Mouse (Mus musculus): Measurements from ENCODE around the gene Emilin1.

Emilin1 gene

GRCm38 (mm10) chr5:30907413-30908059 is 5.7 kb upstream of the Emilin1 start, which contains the start of gene Ost4:
Ost4 (minus strand) TSS chr5:30907788.
- peak; percentile 98 to 99 for DNase-seq (ENCODE audit: low spot score in 2 of 2)

GRCm38 (mm10) chr5:30908426-30909299 is 4.5 kb upstream of the Emilin1 start:
- DNase-seq (ENCODE audit: low spot score in 2 of 2): no peak

- no peak for DNase-seq (ENCODE audit: low spot score in 2 of 2)
Observed at GRCm38 (mm10) chr5:30909300-30909659, 3.9 kb upstream of the Emilin1 start.

GRCm38 (mm10) chr5:30909863-30910262 is 3.3 kb upstream of the Emilin1 start:
- no peak for DNase-seq (ENCODE audit: low spot score in 2 of 2)

- DNase-seq (ENCODE audit: low spot score in 2 of 2): no peak
Observed at GRCm38 (mm10) chr5:30910481-30910880, 2.7 kb upstream of the Emilin1 start.

- no peak for DNase-seq (ENCODE audit: low spot score in 2 of 2)
Observed at GRCm38 (mm10) chr5:30912156-30912555, 1.0 kb upstream of the Emilin1 start.

- no peak for DNase-seq (ENCODE audit: low spot score in 2 of 2)
Observed at GRCm38 (mm10) chr5:30914101-30914635, 966 bp downstream of the Emilin1 start.

GRCm38 (mm10) chr5:30914849-30915248 is 1.6 kb downstream of the Emilin1 start:
- DNase-seq (ENCODE audit: low spot score in 2 of 2): no peak

GRCm38 (mm10) chr5:30915456-30915855 is 2.3 kb downstream of the Emilin1 start:
- no peak for DNase-seq (ENCODE audit: low spot score in 2 of 2)

GRCm38 (mm10) chr5:30915974-30916433 is 2.8 kb downstream of the Emilin1 start:
- peak; percentile 51 to 70 for DNase-seq (ENCODE audit: low spot score in 2 of 2)

- DNase-seq (ENCODE audit: low spot score in 2 of 2): no peak
Observed at GRCm38 (mm10) chr5:30916841-30917240, 3.6 kb downstream of the Emilin1 start.

- no peak for DNase-seq (ENCODE audit: low spot score in 2 of 2)
Observed at GRCm38 (mm10) chr5:30917348-30917747, 4.1 kb downstream of the Emilin1 start.

- no peak for DNase-seq (ENCODE audit: low spot score in 2 of 2)
Observed at GRCm38 (mm10) chr5:30917891-30918670, 4.9 kb downstream of the Emilin1 start.

GRCm38 (mm10) chr5:30918691-30919090 is 5.5 kb downstream of the Emilin1 start:
- DNase-seq (ENCODE audit: low spot score in 2 of 2): no peak

GRCm38 (mm10) chr5:30919831-30920614 is 6.8 kb downstream of the Emilin1 start:
- no peak for DNase-seq (ENCODE audit: low spot score in 2 of 2)

GRCm38 (mm10) chr5:30920621-30921020 is 7.4 kb downstream of the Emilin1 start:
- DNase-seq (ENCODE audit: low spot score in 2 of 2): peak in 1 of 2 experiments; percentile 26

GRCm38 (mm10) chr5:30921256-30922033 is 8.2 kb downstream of the Emilin1 start, which contains the start of gene Khk:
Khk (plus strand) TSS chr5:30921431.
- peak; percentile 93 to 97 for DNase-seq (ENCODE audit: low spot score in 2 of 2)

- no peak for DNase-seq (ENCODE audit: low spot score in 2 of 2)
Observed at GRCm38 (mm10) chr5:30922581-30923041, 9.4 kb downstream of the Emilin1 start.

- no peak for DNase-seq (ENCODE audit: low spot score in 2 of 2)
Observed at GRCm38 (mm10) chr5:30923119-30923518, 9.9 kb downstream of the Emilin1 start.

- no peak for DNase-seq (ENCODE audit: low spot score in 2 of 2)
Observed at GRCm38 (mm10) chr5:30924614-30925013, 11.4 kb downstream of the Emilin1 start.
